Mouse (Mus musculus): Measurements from ENCODE around the gene Sec22c. TPM values are rescaled to one million over a fixed set of nuclear protein-coding genes. Genes with fewer than 3 reads are reported as not detected.

Gene Sec22c
- total RNA-seq, 1 experiment from 2014 or later, result 1.1 TPM

Other genes starting within 250 kb of the Sec22c start
- not detected in 3 replicates for gene Cck, start 209.8 kb downstream of the Sec22c start, total RNA-seq (2017)
- gene Lyzl4, start 63.4 kb downstream of the Sec22c start, total RNA-seq (2017), result not detected in 3 replicates
- gene Vipr1, start 62.8 kb downstream of the Sec22c start, total RNA-seq (2017), result 0.29 to 0.78 TPM (median 0.32 TPM) in 3 replicates
- gene Ss18l2, start 4.8 kb upstream of the Sec22c start, total RNA-seq (2017), result 14.6 to 46.7 TPM (median 28.7 TPM) in 3 replicates
- 193 to 365 TPM (median 198 TPM) in 3 replicates for gene Nktr, start 13.7 kb upstream of the Sec22c start, total RNA-seq (2017)
- not detected in 3 replicates for gene Zfp651, start 53.8 kb upstream of the Sec22c start, total RNA-seq (2017)
- gene Klhl40, start 72.1 kb upstream of the Sec22c start, total RNA-seq (2017), result not detected in 3 replicates
- not detected in 3 replicates for gene Hhatl, start 87.0 kb upstream of the Sec22c start, total RNA-seq (2017)
- gene Ccdc13, start 134.0 kb upstream of the Sec22c start, total RNA-seq (2017), result 0.53 to 0.58 TPM in 2 of 3 replicates, not detected in the other
- 32.4 to 39.0 TPM (median 35.7 TPM) in 3 replicates for gene Higd1a, start 152.9 kb upstream of the Sec22c start, total RNA-seq (2017)
- 0.29 to 4.3 TPM (median 3.2 TPM) in 3 replicates for gene Ackr2, start 192.9 kb upstream of the Sec22c start, total RNA-seq (2017)
- gene Cyp8b1, start 210.8 kb upstream of the Sec22c start, total RNA-seq (2017), result not detected in 3 replicates
- gene Fam198a, start 245.5 kb upstream of the Sec22c start, total RNA-seq (2017), result not detected in 3 replicates

All from monocyte, adult 5-6 weeks (primary cell).